Mouse (Mus musculus) heart, postnatal 0 days (tissue): ENCODE measurements around the gene Zfp459. TPM values are rescaled to one million over a fixed set of nuclear protein-coding genes. Genes with fewer than 3 reads are reported as not detected.
A peak's percentile ranks its signal among the peaks of the same experiment; 100 is the strongest.
"Not testable (repeated sequence)": the region's sequence is repeated elsewhere in the genome, so short reads cannot be mapped to it uniquely, and the experiment has no call there.

Experiments used
- ATAC-seq: fragments of 200-750 bp; cut with Nextera tagmentation; 2 replicates; pipeline ENCODE4 v1.8.0; 2017; ENCODE audit warnings: low read depth, moderate number of reproducible peaks, moderate library complexity; ENCODE audit not compliant: insufficient read depth
- DNase-seq: peaks from one replicate; pipeline ENCODE4 v3.0.0-alpha.2; 2016; ENCODE audit warnings: low spot score
- H3K27ac ChIP-seq: fragments of 300-500 bp; sonication (generic); 2 replicates; pipeline ENCODE4 v1.5.1; 2014; ENCODE audit warnings: low read depth, mild to moderate bottlenecking
- H3K27me3 ChIP-seq: fragments of 300-500 bp; sonication (generic); 2 replicates; pipeline ENCODE4 v1.6.1; 2014; ENCODE audit warnings: low read length, mixed read lengths; ENCODE audit not compliant: control insufficient read depth, insufficient read depth
- H3K36me3 ChIP-seq: fragments of 300-500 bp; sonication (generic); replicated peaks from 2 replicates; pipeline ENCODE4 v1.6.1; 2014; ENCODE audit warnings: low read length, mixed read lengths; ENCODE audit not compliant: control insufficient read depth, insufficient read depth
- H3K4me1 ChIP-seq: fragments of 300-500 bp; sonication (generic); 2 replicates; pipeline ENCODE4 v1.6.1; 2014; ENCODE audit warnings: antibody characterized with exemption; ENCODE audit not compliant: control insufficient read depth, insufficient read depth
- H3K4me2 ChIP-seq: fragments of 300-500 bp; sonication (generic); 2 replicates; pipeline ENCODE4 v1.6.1; 2014; ENCODE audit warnings: low read depth, mild to moderate bottlenecking, low read length, moderate library complexity
- H3K4me3 ChIP-seq: fragments of 300-500 bp; sonication (generic); 2 replicates; pipeline ENCODE4 v1.5.1; 2014; ENCODE audit warnings: low read depth, low read length
- H3K9ac ChIP-seq: fragments of 300-500 bp; sonication (generic); replicated peaks from 2 replicates; pipeline ENCODE4 v1.6.1; 2014; ENCODE audit warnings: low read depth, low read length, mixed read lengths
- H3K9me3 ChIP-seq: fragments of 300-500 bp; sonication (generic); replicated peaks from 2 replicates; pipeline ENCODE4 v1.6.1; 2016; ENCODE audit warnings: low read length; ENCODE audit not compliant: control insufficient read depth
- CTCF ChIP-seq: IDR thresholded peaks from 2 replicates; pipeline ENCODE4 v1.5.1; 2016; ENCODE audit warnings: antibody characterized with exemption, control low read depth, low read depth
- EP300 ChIP-seq: IDR thresholded peaks from 2 replicates; pipeline ENCODE4 v1.6.1; 2016; ENCODE audit warnings: antibody characterized with exemption, low read depth
- WGBS: fragments of 180-500 bp; shearing (Covaris S2); extraction: QIAGEN DNeasy Blood & Tissue Kit; methylation state at CpG from one replicate; pipeline ENCODE4 v1.1.7; 2014; 5-methylcytosine and 5-hydroxymethylcytosine counted together
- polyA plus RNA-seq: library from polyadenylated mRNA; unstranded; fragments of >200 nt; fragmentation: Nextera tagmentation; extraction: Ambion mirVana; gene quantifications from 2 replicates; pipeline ENCODE4 v1.2.1, GENCODE M21; 2015
- total RNA-seq: library from RNA; depleted of rRNA; stranded (reverse); fragments of >200 nt; gene quantifications from 2 replicates; pipeline ENCODE4 v1.2.3, GENCODE M21; 2014; ENCODE audit warnings: low replicate concordance

Gene Zfp459
- total and polyA plus RNA-seq, 2 experiments from 2014 or later = 0.18 TPM; not detected in 1

DNA sequence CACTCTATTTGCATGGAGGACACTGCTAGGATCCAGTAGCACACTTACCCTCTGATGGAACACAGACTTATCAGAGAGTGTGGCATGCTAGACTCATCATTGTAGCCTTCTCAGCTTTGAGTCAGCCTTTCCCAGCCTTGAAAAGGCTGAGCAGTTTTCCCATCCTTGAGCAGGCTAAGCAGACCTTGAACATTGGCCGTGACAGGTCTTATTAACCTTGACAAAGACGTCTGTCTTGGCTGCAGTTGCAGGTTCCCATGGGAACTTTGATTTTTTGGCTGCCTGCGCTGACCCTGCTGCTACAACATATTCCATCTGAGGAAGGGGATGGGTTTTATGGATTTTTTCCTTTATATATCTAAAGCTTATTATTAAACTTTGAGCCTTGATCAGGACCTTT is 6.9 kb upstream of the Zfp459 start:
- TF ChIP-seq EP300 = no peak
- no peak for TF ChIP-seq CTCF
- Histone ChIP-seq H3K27ac (no peak overlapping the region), H3K4me2 (no peak overlapping the region), H3K27me3 (no peaks in the 10 kb centered on the region), H3K4me3 (no peak overlapping the region), H3K4me1 (no peaks in the 10 kb centered on the region), H3K36me3 (no peaks in the 10 kb centered on the region), H3K9ac (no peak overlapping the region), H3K9me3 (no peaks in the 10 kb centered on the region)
- WGBS = 70% methylated on average over 3 of the region's 3 CpGs
- ATAC-seq (no peak), DNase-seq (no peak)

DNA sequence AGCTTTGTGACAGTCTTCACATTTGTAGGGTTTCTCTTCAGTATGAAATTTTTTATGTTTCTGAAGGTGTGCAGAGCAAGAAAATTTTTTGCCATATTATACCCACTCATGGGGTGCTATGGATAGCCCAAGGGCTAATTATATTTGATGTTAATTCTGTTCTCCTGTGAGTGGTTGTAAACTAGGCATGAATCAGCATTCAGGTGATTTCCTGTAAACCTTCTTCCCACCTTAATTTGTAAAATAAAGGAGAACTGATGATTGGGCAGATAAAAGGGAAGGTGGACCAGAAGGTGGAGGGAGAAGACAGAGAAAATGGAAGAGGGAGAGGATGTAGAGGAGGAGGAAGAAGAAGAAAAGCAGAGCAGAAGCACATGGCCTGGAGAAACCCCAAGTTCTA is 4.5 kb upstream of the Zfp459 start:
- not testable (repeated sequence) for DNase-seq, H3K27ac ChIP-seq, H3K4me3 ChIP-seq, H3K27me3 ChIP-seq, H3K9ac ChIP-seq, ATAC-seq, H3K4me1 ChIP-seq, H3K9me3 ChIP-seq, H3K36me3 ChIP-seq, H3K4me2 ChIP-seq

DNA sequence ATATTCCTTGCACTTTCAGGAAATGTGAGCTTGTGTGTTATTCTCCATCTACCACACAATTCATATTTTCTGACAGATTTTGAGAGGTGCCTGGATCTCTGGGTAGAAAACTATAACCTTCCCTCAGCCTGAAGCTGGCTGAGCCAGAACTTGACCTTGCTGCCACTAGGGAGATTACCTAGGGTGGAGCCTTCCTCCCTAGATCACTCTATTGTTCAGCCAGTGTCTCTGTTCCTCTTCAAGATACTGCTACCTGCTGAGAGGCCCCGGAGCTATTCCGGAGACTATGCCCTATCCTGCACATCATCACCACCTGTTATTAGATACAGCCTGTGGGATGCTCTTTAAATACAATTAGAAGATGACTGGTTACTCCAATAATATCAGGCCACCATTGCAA is 1.3 kb upstream of the Zfp459 start:
- not testable (repeated sequence) for H3K4me3 ChIP-seq, DNase-seq, H3K36me3 ChIP-seq, H3K4me1 ChIP-seq, H3K27ac ChIP-seq, H3K9ac ChIP-seq, H3K4me2 ChIP-seq, ATAC-seq, H3K9me3 ChIP-seq, H3K27me3 ChIP-seq
- 70% methylated on average over 2 of the region's 2 CpGs for WGBS

DNA sequence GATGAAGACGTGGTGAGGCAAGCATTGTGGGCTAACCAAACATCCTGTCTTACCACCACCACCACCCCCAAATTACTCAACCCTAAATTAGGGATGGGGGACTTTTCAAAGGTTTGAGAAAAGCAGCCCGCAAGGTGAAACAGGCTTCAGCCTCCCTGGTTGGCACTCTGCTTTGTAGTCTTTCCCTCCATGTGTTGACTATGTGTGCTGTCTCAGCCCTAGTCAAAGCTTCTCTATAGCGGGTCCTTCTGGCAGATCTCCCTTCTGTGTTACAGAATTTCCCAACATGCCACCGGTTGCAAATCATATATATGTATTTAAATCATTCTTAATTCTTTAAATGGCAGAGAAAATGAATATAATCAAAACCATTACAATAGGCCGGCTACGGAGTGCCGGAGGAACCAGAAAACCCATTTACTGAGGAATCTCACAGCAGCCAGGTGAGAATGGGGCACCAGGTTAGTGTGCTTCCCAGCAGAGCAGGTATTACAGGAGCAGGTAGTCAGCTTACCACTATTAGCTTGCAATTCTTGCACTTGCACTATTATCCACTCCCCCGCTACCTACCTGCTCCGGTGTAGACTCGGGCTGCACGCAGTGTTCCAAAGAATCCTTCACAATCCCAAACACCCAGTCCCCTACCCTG is 536 bp downstream of the Zfp459 start:
- H3K36me3 ChIP-seq = no peaks in the 10 kb centered on the region
- peak overlapping the region; percentile 96 for H3K4me2 ChIP-seq
- H3K4me1 ChIP-seq = peaks cover 6% of the 10 kb centered on the region; the same call in 1 of the 2 replicates
- peak overlapping the region; percentile 67 for H3K4me3 ChIP-seq
- no peak for ATAC-seq
- H3K9me3 ChIP-seq = no peaks in the 10 kb centered on the region
- H3K27me3 ChIP-seq = no peaks in the 10 kb centered on the region
- no peak overlapping the region for H3K27ac ChIP-seq
- peak overlapping the region; percentile 11; the same call in 1 of the 2 replicates for H3K9ac ChIP-seq
- DNase-seq = no peak
- 36% methylated on average over 11 of the region's 11 CpGs for WGBS
- TF ChIP-seq CTCF (no peak), EP300 (no peak)

DNA sequence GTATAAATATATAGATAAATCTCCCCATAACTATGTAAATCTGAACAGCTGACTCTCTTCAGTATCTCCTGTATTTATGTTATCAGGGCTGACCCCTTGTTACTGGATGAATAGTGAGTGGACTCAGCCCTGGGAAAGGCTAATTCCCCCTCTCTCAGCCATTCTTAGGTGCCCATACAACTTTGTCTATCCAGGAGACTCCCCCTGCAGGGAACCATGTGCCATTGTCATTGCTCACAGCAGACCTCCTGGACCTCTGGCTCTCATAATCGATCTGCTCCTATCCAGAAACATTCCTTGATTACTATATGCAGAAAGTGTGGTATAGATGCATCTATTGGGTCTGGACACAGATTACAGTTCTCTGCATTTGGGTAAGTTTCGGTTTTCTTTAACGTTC is 4.4 kb downstream of the Zfp459 start:
- Histone ChIP-seq H3K9me3 (no peaks in the 10 kb centered on the region), H3K4me1 (peaks cover 6% of the 10 kb centered on the region; the same call in 1 of the 2 replicates), H3K36me3 (no peaks in the 10 kb centered on the region), H3K4me3 (no peak overlapping the region), H3K27ac (no peak overlapping the region), H3K27me3 (no peaks in the 10 kb centered on the region), H3K9ac (no peak overlapping the region), H3K4me2 (no peak overlapping the region)
- TF ChIP-seq CTCF (no peak), EP300 (no peak)
- no peak for ATAC-seq
- no peak for DNase-seq
- 73% methylated on average over 3 of the region's 3 CpGs for WGBS

DNA sequence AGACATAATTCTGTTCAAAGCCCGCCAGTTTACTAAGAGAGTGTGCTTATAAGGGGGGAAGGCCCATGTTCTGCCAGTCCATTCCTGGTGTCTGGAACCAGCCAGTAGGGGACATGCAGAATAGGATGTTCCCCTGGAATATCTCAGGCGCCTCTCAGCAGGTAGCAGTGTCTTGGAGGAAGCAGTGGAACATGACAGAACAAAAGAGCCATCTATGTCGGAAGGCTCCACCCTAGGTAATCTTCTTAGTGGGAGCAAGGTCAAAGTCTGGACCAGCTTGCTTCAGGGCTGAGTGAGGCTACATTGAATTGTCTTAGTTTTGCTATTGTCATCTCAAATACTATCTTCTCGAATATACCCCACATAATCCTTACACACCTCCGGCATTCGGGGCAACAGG is 5.5 kb downstream of the Zfp459 start:
- 81% methylated on average over 6 of the region's 6 CpGs for WGBS
- Histone ChIP-seq H3K4me1 (peaks cover 1% of the 10 kb centered on the region; the same call in 1 of the 2 replicates), H3K9ac (no peak overlapping the region), H3K4me3 (no peak overlapping the region), H3K36me3 (no peaks in the 10 kb centered on the region), H3K27me3 (no peaks in the 10 kb centered on the region), H3K27ac (no peak overlapping the region), H3K4me2 (no peak overlapping the region), H3K9me3 (no peaks in the 10 kb centered on the region)
- TF ChIP-seq EP300 (no peak), CTCF (no peak)
- no peak for ATAC-seq
- DNase-seq = no peak
